Mouse (Mus musculus): Measurements from ENCODE around the gene Mlst8. TPM values are rescaled to one million over a fixed set of nuclear protein-coding genes. Genes with fewer than 3 reads are reported as not detected.

Mlst8 gene
- polyA plus RNA-seq, 1 experiment = 16.0 TPM

DNA sequence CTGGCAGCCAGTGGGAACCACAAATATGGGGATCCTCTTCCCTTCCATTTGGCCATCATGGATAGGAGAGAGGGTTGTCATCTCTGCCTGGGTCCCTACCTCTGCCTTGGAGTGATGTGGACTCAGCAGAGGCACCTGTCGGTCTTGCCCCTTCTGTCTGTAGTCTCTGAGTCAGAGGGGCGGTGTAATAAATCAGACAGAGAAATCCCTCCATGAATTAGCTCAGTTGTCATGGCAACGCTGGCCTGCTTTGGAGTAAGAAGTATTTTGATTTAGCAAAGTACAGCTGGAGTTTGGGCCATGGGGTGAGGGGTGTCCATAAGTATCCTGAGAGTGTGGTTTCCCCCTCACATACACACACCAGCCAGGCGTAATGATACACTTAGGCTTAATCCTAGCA lies 11.5 kb upstream of the Mlst8 start:
- H3K27ac ChIP-seq (ENCODE audit: insufficient read depth, low read depth, low read length) = no peak overlapping the region
- TF ChIP-seq CTCF (IDR thresholded peaks at IDR 0.05; ENCODE audit: low read depth, low read length) (no peak), POLR2A (IDR thresholded peaks at IDR 0.05; ENCODE audit: borderline replicate concordance, low read depth, low read length) (no peak)
- H3K4me3 ChIP-seq (ENCODE audit: insufficient read depth, low read length) = no peak overlapping the region

DNA sequence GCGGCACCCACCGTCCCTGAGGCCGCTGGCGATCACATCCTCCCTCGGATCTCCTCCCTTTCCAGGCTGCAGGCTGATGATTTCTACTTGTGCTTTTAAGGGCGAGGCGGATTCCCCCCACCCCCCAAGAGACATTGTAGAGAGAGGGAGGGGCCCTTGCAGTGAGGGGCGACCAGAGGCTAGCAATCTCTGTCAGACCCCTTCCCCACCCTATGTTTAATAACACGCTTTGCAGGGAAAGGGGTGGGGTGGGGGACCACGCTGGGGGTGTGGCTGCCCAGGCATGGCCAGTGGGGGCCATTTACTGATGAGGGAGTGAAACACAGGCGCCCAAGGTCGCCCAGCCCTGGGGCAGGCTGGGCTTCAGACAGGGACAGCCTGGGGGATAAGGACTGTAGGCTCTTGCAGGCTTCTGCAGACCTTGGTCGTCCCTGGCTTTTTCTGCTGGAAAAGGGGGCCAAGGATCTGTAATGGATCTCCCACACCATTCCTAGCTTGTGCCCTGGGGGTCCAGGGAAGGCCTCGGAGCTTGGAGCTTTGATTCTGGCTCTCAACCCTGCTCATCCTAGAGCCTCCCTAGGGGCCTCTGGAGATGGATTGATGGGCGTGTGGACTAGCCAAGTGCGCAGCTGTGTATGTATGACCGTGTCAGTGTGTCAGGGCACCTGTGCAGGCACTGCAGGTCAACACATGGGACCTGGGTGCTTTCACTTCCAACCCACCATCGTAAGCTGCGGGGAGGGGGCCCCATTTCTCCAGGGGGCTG lies 10.6 kb upstream of the Mlst8 start:
- TF ChIP-seq CTCF (IDR thresholded peaks at IDR 0.05; ENCODE audit: low read depth, low read length) = no peak
- TF ChIP-seq POLR2A (IDR thresholded peaks at IDR 0.05; ENCODE audit: borderline replicate concordance, low read depth, low read length) = no peak
- no peaks in the 10 kb centered on the region for H3K4me1 ChIP-seq (ENCODE audit: control insufficient read depth, insufficient read depth, low read length)
- no peak overlapping the region for H3K27ac ChIP-seq (ENCODE audit: insufficient read depth, low read depth, low read length)
- peak overlapping the region; percentile 62; the same call in 1 of the 2 replicates for H3K4me3 ChIP-seq (ENCODE audit: insufficient read depth, low read length)

More for the DNA sequence above, 11.5 kb upstream of the Mlst8 start:
- H3K4me1 ChIP-seq (ENCODE audit: control insufficient read depth, insufficient read depth, low read length) = no peaks in the 10 kb centered on the region

DNA sequence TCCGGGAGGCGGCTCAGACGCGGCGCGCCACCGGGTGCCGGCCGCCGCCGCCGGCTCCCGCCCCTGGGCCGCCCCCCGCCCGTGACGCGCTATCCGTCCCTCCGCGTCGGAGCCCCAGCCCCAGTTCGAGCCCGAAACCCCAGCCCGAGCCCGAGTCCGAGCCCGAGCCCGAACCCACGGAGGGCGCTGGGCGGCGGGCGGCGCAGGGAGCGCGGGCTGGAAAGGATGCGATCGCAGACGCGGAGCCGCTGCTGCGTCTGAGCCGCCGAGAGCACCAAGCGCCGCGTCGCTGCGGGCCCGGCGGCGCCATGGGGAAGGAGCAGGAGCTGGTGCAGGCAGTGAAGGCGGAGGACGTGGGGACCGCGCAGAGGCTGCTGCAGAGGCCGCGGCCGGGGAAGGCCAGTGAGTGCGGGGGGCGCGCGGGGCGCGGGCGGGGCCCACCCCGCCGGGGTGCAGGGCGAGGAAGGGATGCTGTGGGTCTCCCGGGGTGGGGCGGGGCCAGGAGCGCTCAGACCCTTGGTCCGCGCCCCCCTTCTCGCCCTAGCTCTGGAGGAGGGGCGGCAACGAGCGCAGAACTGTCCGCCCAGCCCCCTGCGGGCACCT lies 9.9 kb upstream of the Mlst8 start:
- no peaks in the 10 kb centered on the region for H3K4me1 ChIP-seq (ENCODE audit: control insufficient read depth, insufficient read depth, low read length)
- no peak overlapping the region for H3K27ac ChIP-seq (ENCODE audit: insufficient read depth, low read depth, low read length)
- H3K4me3 ChIP-seq (ENCODE audit: insufficient read depth, low read length) = peak overlapping the region; percentile 62
- TF ChIP-seq CTCF (IDR thresholded peaks at IDR 0.05; ENCODE audit: low read depth, low read length) = no peak
- TF ChIP-seq POLR2A (IDR thresholded peaks at IDR 0.05; ENCODE audit: borderline replicate concordance, low read depth, low read length) = no peak

DNA sequence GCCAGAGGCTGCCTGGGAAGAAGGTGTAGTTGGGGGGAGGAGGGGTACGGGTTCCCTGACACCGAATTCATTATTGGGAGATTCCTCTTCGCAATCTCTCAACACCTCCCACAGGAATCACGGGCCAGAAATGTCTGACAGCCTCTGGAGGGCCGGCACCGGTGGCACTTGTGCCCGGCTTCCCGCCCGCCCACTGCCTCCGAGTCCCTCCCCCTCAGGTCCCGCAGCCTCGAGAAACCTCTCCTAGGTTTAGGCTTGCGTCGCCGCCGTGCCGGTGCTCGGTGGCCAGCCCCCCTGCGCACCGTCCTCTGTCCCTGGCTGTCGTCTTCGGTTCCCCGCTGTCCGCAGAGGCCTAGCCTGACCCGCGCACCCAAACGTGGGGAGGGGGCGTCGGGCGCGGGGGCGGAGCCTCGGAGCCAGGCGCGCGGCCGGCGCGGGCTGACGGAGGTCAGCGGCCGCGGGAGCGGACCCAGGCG lies 9.3 kb upstream of the Mlst8 start, which contains the start of gene Caskin1:
Gene Caskin1, plus strand, starts transcription at position 416 of the 476 bp plus-strand sequence.
- Histone ChIP-seq H3K27ac (ENCODE audit: insufficient read depth, low read depth, low read length) (no peak within 1 kb of the TSS), H3K4me1 (ENCODE audit: control insufficient read depth, insufficient read depth, low read length) (no peaks in the 10 kb centered on the region), H3K4me3 (ENCODE audit: insufficient read depth, low read length) (peak within 1 kb of the TSS; percentile 62)
- TF ChIP-seq POLR2A (IDR thresholded peaks at IDR 0.05; ENCODE audit: borderline replicate concordance, low read depth, low read length) = no peak
- TF ChIP-seq CTCF (IDR thresholded peaks at IDR 0.05; ENCODE audit: low read depth, low read length) = no peak

DNA sequence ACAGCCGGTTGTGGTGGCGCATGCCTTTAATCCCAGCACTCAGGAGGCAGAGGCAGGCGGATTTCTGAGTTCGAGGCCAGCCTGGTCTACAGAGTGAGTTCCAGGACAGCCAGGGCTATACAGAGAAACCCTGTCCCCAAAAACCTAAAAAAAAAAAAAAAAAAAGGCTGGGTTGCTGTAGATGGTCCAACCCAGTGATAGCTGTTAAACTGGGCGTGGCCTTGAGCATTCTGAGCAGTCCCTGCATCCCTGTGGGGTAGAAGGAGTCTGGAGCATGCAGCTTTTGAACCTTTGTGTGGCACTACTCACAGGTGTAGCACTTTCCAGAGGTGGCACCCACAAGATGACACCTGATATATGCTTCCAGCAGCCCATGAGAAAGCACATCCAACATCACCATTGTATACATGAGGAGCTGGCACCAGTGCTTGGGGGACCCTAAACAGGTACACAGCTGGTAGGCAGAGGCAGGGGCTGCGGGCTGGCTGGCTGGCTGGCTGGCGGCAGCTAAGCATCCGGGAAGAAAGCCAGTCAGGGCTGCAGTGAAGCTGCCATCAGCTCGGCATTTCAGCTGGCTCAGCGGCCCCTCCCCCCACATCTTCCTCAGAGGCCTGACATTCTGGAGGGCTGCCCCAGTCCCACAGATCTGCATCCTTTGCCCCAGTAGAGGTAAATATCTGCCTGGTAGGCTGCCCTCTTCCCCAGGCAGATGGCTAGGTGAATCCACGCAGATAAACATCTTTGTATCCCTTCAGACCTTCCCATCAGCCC lies 6.4 kb upstream of the Mlst8 start:
- H3K27ac ChIP-seq (ENCODE audit: insufficient read depth, low read depth, low read length) = no peak overlapping the region
- no peak for TF ChIP-seq CTCF (IDR thresholded peaks at IDR 0.05; ENCODE audit: low read depth, low read length)
- no peak for TF ChIP-seq POLR2A (IDR thresholded peaks at IDR 0.05; ENCODE audit: borderline replicate concordance, low read depth, low read length)
- no peak overlapping the region for H3K4me3 ChIP-seq (ENCODE audit: insufficient read depth, low read length)
- peaks cover 4% of the 10 kb centered on the region for H3K4me1 ChIP-seq (ENCODE audit: control insufficient read depth, insufficient read depth, low read length)

DNA sequence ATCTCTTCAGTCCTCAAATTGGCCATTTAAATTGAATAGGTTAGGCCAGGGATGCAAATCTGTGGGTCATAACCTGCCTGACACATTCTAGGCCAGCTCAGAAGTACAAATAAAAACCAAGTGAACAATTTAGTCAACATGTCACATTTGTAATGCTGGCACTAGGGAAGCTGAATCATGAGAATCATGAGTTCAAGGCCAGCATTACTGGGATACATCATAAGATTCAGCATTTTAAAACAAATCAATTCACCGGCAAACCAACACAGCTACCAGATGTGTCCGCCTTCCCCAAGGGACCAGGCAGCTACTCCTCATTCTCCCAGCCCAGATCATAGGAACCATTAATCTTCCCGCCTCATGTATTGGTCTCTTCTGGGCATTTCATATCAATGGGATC lies 4.6 kb upstream of the Mlst8 start:
- no peak overlapping the region for H3K27ac ChIP-seq (ENCODE audit: insufficient read depth, low read depth, low read length)
- H3K4me3 ChIP-seq (ENCODE audit: insufficient read depth, low read length) = no peak overlapping the region
- TF ChIP-seq CTCF (IDR thresholded peaks at IDR 0.05; ENCODE audit: low read depth, low read length) (no peak), POLR2A (IDR thresholded peaks at IDR 0.05; ENCODE audit: borderline replicate concordance, low read depth, low read length) (no peak)
- peaks cover 10% of the 10 kb centered on the region for H3K4me1 ChIP-seq (ENCODE audit: control insufficient read depth, insufficient read depth, low read length)

DNA sequence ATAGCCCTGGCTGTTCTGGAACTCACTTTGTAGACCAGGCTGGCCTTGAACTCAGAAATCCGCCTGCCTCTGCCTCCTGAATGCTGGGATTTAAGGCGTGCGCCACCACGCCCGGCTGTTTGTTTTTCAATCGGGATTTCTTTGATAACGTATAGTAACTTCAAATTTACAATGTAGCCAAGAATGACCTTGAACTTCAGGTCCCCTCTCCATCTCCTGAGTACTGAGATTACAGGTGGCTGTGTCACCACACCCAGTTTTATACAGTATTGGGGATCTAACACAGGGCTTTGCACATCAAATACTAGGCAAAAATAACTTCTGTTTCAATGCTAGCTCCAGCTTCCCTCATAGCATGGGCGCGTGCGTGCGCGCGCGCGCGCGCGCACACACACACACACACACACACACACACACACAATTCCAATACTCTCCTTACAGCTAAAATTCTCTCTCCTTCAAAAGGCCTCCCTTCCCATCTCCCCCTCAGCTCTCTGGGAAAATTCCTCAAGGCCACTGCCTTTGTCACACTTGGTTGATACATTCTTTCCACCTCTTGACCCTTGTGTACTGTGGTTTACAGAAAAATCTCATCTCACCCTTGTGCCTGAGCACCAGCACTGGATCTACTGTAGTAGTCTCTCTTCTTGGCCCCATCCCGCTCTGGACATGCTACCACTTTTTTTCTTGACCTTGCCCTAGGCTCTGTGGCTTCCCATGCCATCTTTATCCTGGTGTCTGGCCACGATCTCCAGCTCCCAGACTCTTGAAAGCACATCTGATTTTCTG lies 2.3 kb upstream of the Mlst8 start:
- no peak for TF ChIP-seq CTCF (IDR thresholded peaks at IDR 0.05; ENCODE audit: low read depth, low read length)
- no peak for TF ChIP-seq POLR2A (IDR thresholded peaks at IDR 0.05; ENCODE audit: borderline replicate concordance, low read depth, low read length)
- H3K4me3 ChIP-seq (ENCODE audit: insufficient read depth, low read length) = no peak overlapping the region
- no peak overlapping the region for H3K27ac ChIP-seq (ENCODE audit: insufficient read depth, low read depth, low read length)
- peaks cover 19% of the 10 kb centered on the region for H3K4me1 ChIP-seq (ENCODE audit: control insufficient read depth, insufficient read depth, low read length)

DNA sequence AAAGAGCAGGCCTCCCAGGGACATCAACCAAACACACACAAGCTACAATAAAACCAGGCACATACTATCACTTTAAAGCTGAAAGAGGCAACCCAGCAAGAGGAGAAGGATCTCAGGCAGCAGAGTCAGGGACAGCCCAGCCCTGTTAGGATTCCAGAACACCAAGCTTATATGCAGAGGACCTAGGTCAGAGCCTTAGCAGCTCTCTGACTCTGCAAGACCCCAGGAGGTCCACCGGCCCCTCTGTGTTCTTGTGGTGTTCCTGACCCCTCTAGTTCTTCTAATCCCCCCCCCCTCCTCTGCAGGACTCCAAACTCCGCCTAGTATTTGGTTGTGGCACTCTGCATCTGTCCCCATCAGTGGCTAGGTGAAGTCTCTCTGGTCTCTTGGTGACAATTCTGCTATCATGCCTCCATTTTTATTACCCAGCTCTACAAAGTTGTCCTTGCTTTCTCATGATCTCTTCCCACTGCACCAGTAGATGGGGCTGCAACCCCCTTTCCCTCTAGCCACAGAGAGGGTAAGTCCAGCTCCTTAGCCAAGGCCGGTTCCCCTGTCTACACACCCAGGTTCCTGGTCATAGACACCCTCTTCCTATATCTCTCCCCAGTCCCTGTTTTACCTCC lies 1.4 kb upstream of the Mlst8 start:
- TF ChIP-seq CTCF (IDR thresholded peaks at IDR 0.05; ENCODE audit: low read depth, low read length) (no peak), POLR2A (IDR thresholded peaks at IDR 0.05; ENCODE audit: borderline replicate concordance, low read depth, low read length) (no peak)
- no peak overlapping the region for H3K4me3 ChIP-seq (ENCODE audit: insufficient read depth, low read length)
- H3K27ac ChIP-seq (ENCODE audit: insufficient read depth, low read depth, low read length) = peak overlapping the region; percentile 54
- peaks cover 19% of the 10 kb centered on the region for H3K4me1 ChIP-seq (ENCODE audit: control insufficient read depth, insufficient read depth, low read length)

DNA sequence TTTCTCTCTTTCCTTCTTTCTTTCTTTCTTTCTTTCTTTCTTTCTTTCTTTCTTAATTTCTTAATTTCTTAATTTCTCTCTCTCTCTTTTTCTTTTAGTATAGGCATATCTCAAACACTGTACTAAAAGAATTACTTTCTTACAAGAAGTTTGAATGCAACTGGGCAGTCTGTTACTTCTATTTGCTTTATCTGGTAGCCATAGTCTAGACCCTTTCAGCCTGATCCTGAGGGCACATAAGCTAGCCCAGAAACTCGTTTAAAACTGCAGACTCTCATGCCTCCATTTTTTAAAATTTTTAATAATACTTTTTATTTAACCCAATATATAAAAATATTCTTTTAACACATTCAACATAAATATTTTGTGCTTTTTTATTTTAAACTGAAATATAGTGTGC lies 553 bp upstream of the Mlst8 start:
- Histone ChIP-seq H3K4me1 (ENCODE audit: control insufficient read depth, insufficient read depth, low read length) (peaks cover 19% of the 10 kb centered on the region), H3K27ac (ENCODE audit: insufficient read depth, low read depth, low read length) (peak overlapping the region; percentile 39; the same call in 1 of the 2 replicates), H3K4me3 (ENCODE audit: insufficient read depth, low read length) (no peak overlapping the region)
- TF ChIP-seq POLR2A (IDR thresholded peaks at IDR 0.05; ENCODE audit: borderline replicate concordance, low read depth, low read length) (no peak), CTCF (IDR thresholded peaks at IDR 0.05; ENCODE audit: low read depth, low read length) (no peak)
